Mouse (Mus musculus): ENCODE measurements around the gene Abracl.

DNA sequence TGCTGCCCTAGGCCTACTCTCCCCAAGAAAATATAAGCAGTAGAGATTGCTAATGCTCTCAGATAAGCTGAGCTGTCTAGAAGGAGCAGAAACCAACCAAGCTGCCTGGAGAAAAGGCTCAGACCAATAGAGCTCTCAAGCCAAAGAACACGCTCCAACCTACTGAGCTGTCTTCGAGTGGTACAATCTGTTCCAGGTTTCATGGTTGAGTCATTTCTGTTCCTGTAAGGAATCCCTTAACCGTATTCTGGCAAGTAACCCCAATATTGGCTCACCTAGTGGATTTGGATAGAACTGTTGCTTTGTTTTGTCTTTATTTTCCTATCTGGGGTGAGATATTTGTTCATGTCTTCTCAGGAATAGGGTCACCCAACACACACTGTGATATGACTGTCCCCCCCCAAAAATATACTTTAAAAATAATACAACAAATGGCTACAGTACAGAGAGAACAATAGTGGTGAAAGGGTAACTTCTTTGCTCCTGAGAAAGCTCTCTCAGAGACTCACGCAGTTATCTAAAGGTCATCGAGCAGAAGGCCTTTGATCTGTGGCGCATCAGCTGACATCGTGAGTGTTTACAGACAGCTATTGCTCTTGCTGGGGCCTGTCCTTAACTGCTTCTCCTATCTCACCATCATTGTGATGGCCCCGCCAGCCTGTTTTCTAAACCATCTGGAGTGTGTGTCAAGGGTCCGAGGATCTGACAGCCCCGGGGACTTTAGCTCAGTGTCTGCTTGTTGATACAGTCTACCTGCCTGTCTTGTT is 24.5 kb upstream of the Abracl start:
- no peak for TF ChIP-seq POLR2A (IDR thresholded peaks at IDR 0.05; ENCODE audit: insufficient read depth, low read depth, low read length)
- TF ChIP-seq CTCF (IDR thresholded peaks at IDR 0.05): no peak
- TF ChIP-seq EP300 (IDR thresholded peaks at IDR 0.05; ENCODE audit: insufficient read depth, low read depth, low read length): no peak

All from heart, adult 2 months (tissue).